Mouse (Mus musculus) ES-E14 (cell line): ENCODE measurements around the gene St6galnac3.

Source experiments
- CHD2 ChIP-seq: IDR thresholded peaks from 2 replicates; pipeline ENCODE4 v1.6.1; 2014; ENCODE audit warnings: mild to moderate bottlenecking, low read depth, low read length, inconsistent platforms
- ZC3H11A ChIP-seq: IDR thresholded peaks from 2 replicates; pipeline ENCODE4 v1.6.1; 2012; ENCODE audit warnings: low read depth, mild to moderate bottlenecking, inconsistent platforms, low read length, borderline replicate concordance
- ZNF384 ChIP-seq: IDR thresholded peaks from 2 replicates; pipeline ENCODE4 v1.6.1; 2012; ENCODE audit warnings: low read depth, low read length, inconsistent platforms

- TF ChIP-seq ZC3H11A (no peak), CHD2 (no peak), ZNF384 (no peak)
Observed at GRCm38 (mm10) chr3:153241134-153241533, 483.8 kb downstream of the St6galnac3 start.
